Mouse (Mus musculus) MEL (cell line): Measurements from ENCODE around the gene Hsdl2. TPM values are rescaled to one million over a fixed set of nuclear protein-coding genes. Genes with fewer than 3 reads are reported as not detected.
A peak's percentile ranks its signal among the peaks of the same experiment; 100 is the strongest.

ENCODE experiments used
- DNase-seq: peaks from one replicate; pipeline ENCODE4 v3.0.0; 2011; ENCODE audit warnings: low read depth, low spot score
- H3K27ac ChIP-seq: 2 replicates; pipeline ENCODE4 v1.5.1; 2012; ENCODE audit warnings: low read depth, mild to moderate bottlenecking, control low read depth, low read length, moderate library complexity; ENCODE audit not compliant: control insufficient read depth
- H3K27me3 ChIP-seq, 2 experiments: fragments of 150-350 bp in 1 of 2; sonication (generic) in 1 of 2; 2 replicates each; pipeline ENCODE4 v1.6.1; 2012; ENCODE audit warnings: low read length in 2 of 2, mild to moderate bottlenecking in 2 of 2, improper control_type of control experiment in 1 of 2, moderate library complexity in 1 of 2; ENCODE audit not compliant: insufficient read depth in 2 of 2, control insufficient read depth in 1 of 2
- H3K36me3 ChIP-seq, 2 experiments: 2 replicates each; pipeline ENCODE4 v1.6.1; 2012 to 2014; ENCODE audit warnings: low read length in 2 of 2, improper control_type of control experiment in 1 of 2, inconsistent platforms in 1 of 2, mild to moderate bottlenecking in 1 of 2; ENCODE audit not compliant: insufficient read depth in 2 of 2, control insufficient read depth in 1 of 2
- H3K4me1 ChIP-seq, 2 experiments: fragments of 150-350 bp in 1 of 2; sonication (generic) in 1 of 2; 2 replicates each; pipeline ENCODE4 v1.6.1; 2012; ENCODE audit warnings: low read length in 2 of 2, improper control_type of control experiment in 1 of 2, mild to moderate bottlenecking in 1 of 2; ENCODE audit not compliant: insufficient read depth in 2 of 2, control insufficient read depth in 1 of 2
- H3K4me3 ChIP-seq, 2 experiments: fragments of 150-350 bp in 1 of 2; sonication (generic) in 1 of 2; 2 replicates each; pipeline ENCODE4 v1.5.1; 2012; ENCODE audit warnings: low read depth in 2 of 2, low read length in 2 of 2, mild to moderate bottlenecking in 2 of 2, moderate library complexity in 2 of 2, control low read depth in 1 of 2, improper control_type of control experiment in 1 of 2; ENCODE audit not compliant: control insufficient read depth in 1 of 2, insufficient read depth in 1 of 2
- H3K79me2 ChIP-seq: 2 replicates; pipeline ENCODE4 v1.6.1; 2012; ENCODE audit warnings: mild to moderate bottlenecking, low read length, moderate library complexity; ENCODE audit not compliant: control insufficient read depth, poor library complexity, insufficient read depth
- H3K9ac ChIP-seq: 2 replicates; pipeline ENCODE4 v1.6.1; 2012; ENCODE audit warnings: low read depth, mild to moderate bottlenecking, control low read depth, low read length, moderate library complexity; ENCODE audit not compliant: control insufficient read depth, poor library complexity, severe bottlenecking
- H3K9me3 ChIP-seq: fragments of 150-350 bp; sonication (generic); replicated peaks from 2 replicates; pipeline ENCODE4 v1.6.1; 2012; ENCODE audit warnings: mild to moderate bottlenecking, low read length, improper control_type of control experiment, moderate library complexity; ENCODE audit not compliant: insufficient read depth
- BHLHE40 ChIP-seq: IDR thresholded peaks from 2 replicates; pipeline ENCODE4 v1.6.1; 2012; ENCODE audit warnings: low read depth, mild to moderate bottlenecking, inconsistent platforms, low read length, improper control_type of control experiment, borderline replicate concordance
- CHD1 ChIP-seq: IDR thresholded peaks from 2 replicates; pipeline ENCODE4 v1.6.1; 2012; ENCODE audit warnings: low read depth, mild to moderate bottlenecking, inconsistent platforms, low read length, improper control_type of control experiment
- CHD2 ChIP-seq: IDR thresholded peaks from 2 replicates; pipeline ENCODE4 v1.6.1; 2011; ENCODE audit warnings: low read length, improper control_type of control experiment
- E2F4 ChIP-seq: IDR thresholded peaks from 2 replicates; pipeline ENCODE4 v1.6.1; 2011; ENCODE audit warnings: low read depth, low read length, improper control_type of control experiment, borderline replicate concordance
- ELF1 ChIP-seq: IDR thresholded peaks from 2 replicates; pipeline ENCODE4 v1.6.1; 2014; ENCODE audit warnings: low read depth, mild to moderate bottlenecking, inconsistent platforms, low read length, improper control_type of control experiment, moderate library complexity
- ETS1 ChIP-seq: IDR thresholded peaks from 2 replicates; pipeline ENCODE4 v1.6.1; 2012; ENCODE audit warnings: low read depth, mild to moderate bottlenecking, inconsistent platforms, low read length, improper control_type of control experiment, moderate library complexity
- GABPA ChIP-seq: IDR thresholded peaks from 2 replicates; pipeline ENCODE4 v1.6.1; 2012; ENCODE audit warnings: low read depth, mild to moderate bottlenecking, inconsistent platforms, low read length, improper control_type of control experiment, moderate library complexity
- GATA1 ChIP-seq: IDR thresholded peaks from 2 replicates; pipeline ENCODE4 v1.6.1; 2011; ENCODE audit warnings: low read depth, low read length, improper control_type of control experiment
- JUND ChIP-seq: IDR thresholded peaks from 2 replicates; pipeline ENCODE4 v1.6.1; 2011; ENCODE audit warnings: low read depth, mild to moderate bottlenecking, improper control_type of control experiment, low read length
- KAT2A ChIP-seq: conservative IDR thresholded peaks from 2 replicates; pipeline ENCODE4 v1.6.1; 2012; ENCODE audit warnings: low read depth, low read length, improper control_type of control experiment, inconsistent platforms
- MAFK ChIP-seq: IDR thresholded peaks from 2 replicates; pipeline ENCODE4 v1.6.1; 2011; ENCODE audit warnings: low read depth, mild to moderate bottlenecking, low read length, improper control_type of control experiment, borderline replicate concordance
- MAX ChIP-seq: IDR thresholded peaks from 2 replicates; pipeline ENCODE4 v1.6.1; 2011; ENCODE audit warnings: low read length, improper control_type of control experiment
- MAZ ChIP-seq: IDR thresholded peaks from 2 replicates; pipeline ENCODE4 v1.6.1; 2012; ENCODE audit warnings: low read depth, mild to moderate bottlenecking, inconsistent platforms, low read length, improper control_type of control experiment
- MEF2A ChIP-seq: IDR thresholded peaks from 2 replicates; pipeline ENCODE4 v1.6.1; 2014; ENCODE audit warnings: low read depth, mild to moderate bottlenecking, inconsistent platforms, low read length, improper control_type of control experiment; ENCODE audit not compliant: poor library complexity, insufficient replicate concordance, severe bottlenecking; ENCODE audit errors: extremely low read depth
- MXI1 ChIP-seq: IDR thresholded peaks from 2 replicates; pipeline ENCODE4 v1.6.1; 2011; ENCODE audit warnings: mild to moderate bottlenecking, low read depth, low read length, improper control_type of control experiment
- MYB ChIP-seq: IDR thresholded peaks from 2 replicates; pipeline ENCODE4 v1.6.1; 2011; ENCODE audit warnings: mild to moderate bottlenecking, low read depth, low read length, improper control_type of control experiment
- MYC ChIP-seq: IDR thresholded peaks from 2 replicates; pipeline ENCODE4 v1.6.1; 2011; ENCODE audit warnings: low read depth, mild to moderate bottlenecking, low read length, improper control_type of control experiment, moderate library complexity
- NELFE ChIP-seq: IDR thresholded peaks from 2 replicates; pipeline ENCODE4 v1.6.1; 2011; ENCODE audit warnings: low read depth, low read length, improper control_type of control experiment
- NRF1 ChIP-seq: IDR thresholded peaks from 2 replicates; pipeline ENCODE4 v1.6.1; 2014; ENCODE audit warnings: low read depth, mild to moderate bottlenecking, inconsistent platforms, low read length, improper control_type of control experiment, moderate library complexity; ENCODE audit not compliant: poor library complexity, insufficient read depth, severe bottlenecking
- POLR2A ChIP-seq, 2 experiments: IDR thresholded peaks; 2 replicates each; pipeline ENCODE4 v1.6.1; 2011 to 2012; ENCODE audit warnings: low read length in 2 of 2, mild to moderate bottlenecking in 2 of 2, control low read depth in 1 of 2, improper control_type of control experiment in 1 of 2, low read depth in 1 of 2, moderate library complexity in 1 of 2; ENCODE audit not compliant: control insufficient read depth in 1 of 2, insufficient read depth in 1 of 2, poor library complexity in 1 of 2
- POLR2AphosphoS2 ChIP-seq: IDR thresholded peaks from 2 replicates; pipeline ENCODE4 v1.6.1; 2011; ENCODE audit warnings: low read length, improper control_type of control experiment
- POLR2AphosphoS5 ChIP-seq: IDR thresholded peaks from 2 replicates; pipeline ENCODE4 v1.6.1; 2012; ENCODE audit warnings: low read depth, borderline replicate concordance, mild to moderate bottlenecking, inconsistent platforms, low read length, moderate library complexity, mixed read lengths
- RAD21 ChIP-seq: IDR thresholded peaks from 2 replicates; pipeline ENCODE4 v1.6.1; 2011; ENCODE audit warnings: mild to moderate bottlenecking, low read depth, low read length, improper control_type of control experiment
- RCOR1 ChIP-seq: IDR thresholded peaks from 2 replicates; pipeline ENCODE4 v1.6.1; 2012; ENCODE audit warnings: low read depth, mild to moderate bottlenecking, inconsistent platforms, low read length, improper control_type of control experiment
- SIN3A ChIP-seq: IDR thresholded peaks from 2 replicates; pipeline ENCODE4 v1.6.1; 2012; ENCODE audit warnings: low read length, improper control_type of control experiment, inconsistent platforms
- SMC3 ChIP-seq: IDR thresholded peaks from 2 replicates; pipeline ENCODE4 v1.6.1; 2011; ENCODE audit warnings: low read depth, low read length, improper control_type of control experiment
- TAL1 ChIP-seq: IDR thresholded peaks from 2 replicates; pipeline ENCODE4 v1.6.1; 2012; ENCODE audit warnings: mild to moderate bottlenecking, inconsistent platforms, low read length, moderate library complexity, mixed read lengths
- TBP ChIP-seq: IDR thresholded peaks from 2 replicates; pipeline ENCODE4 v1.8.0; 2011; ENCODE audit warnings: low read depth, low read length, improper control_type of control experiment
- TCF12 ChIP-seq: IDR thresholded peaks from 2 replicates; pipeline ENCODE4 v1.6.1; 2014; ENCODE audit warnings: low read depth, mild to moderate bottlenecking, inconsistent platforms, low read length, improper control_type of control experiment, moderate library complexity
- UBTF ChIP-seq: IDR thresholded peaks from 2 replicates; pipeline ENCODE4 v1.6.1; 2012; ENCODE audit warnings: low read depth, mild to moderate bottlenecking, inconsistent platforms, low read length, improper control_type of control experiment, moderate library complexity, borderline replicate concordance; ENCODE audit not compliant: insufficient read depth
- USF2 ChIP-seq, 2 experiments: IDR thresholded peaks; 2 replicates each; pipeline ENCODE4 v1.6.1; 2011 to 2012; ENCODE audit warnings: improper control_type of control experiment in 2 of 2, low read length in 2 of 2, borderline replicate concordance in 1 of 2, inconsistent platforms in 1 of 2, low read depth in 1 of 2, mild to moderate bottlenecking in 1 of 2; ENCODE audit not compliant: insufficient read depth in 1 of 2
- ZC3H11A ChIP-seq: IDR thresholded peaks from 2 replicates; pipeline ENCODE4 v1.6.1; 2012; ENCODE audit warnings: low read depth, mild to moderate bottlenecking, inconsistent platforms, low read length, improper control_type of control experiment
- ZKSCAN1 ChIP-seq: IDR thresholded peaks from 2 replicates; pipeline ENCODE4 v1.6.1; 2012; ENCODE audit warnings: low read depth, mild to moderate bottlenecking, inconsistent platforms, low read length, improper control_type of control experiment, moderate library complexity
- ZMIZ1 ChIP-seq: IDR thresholded peaks from 2 replicates; pipeline ENCODE4 v1.6.1; 2012; ENCODE audit warnings: low read depth, mild to moderate bottlenecking, inconsistent platforms, low read length, improper control_type of control experiment, moderate library complexity
- polyA plus RNA-seq, 2 experiments: library from polyadenylated mRNA; stranded (reverse) in 1 of 2; unstranded in 1 of 2; fragments of >175 nt in 1 of 2; fragments of >200 nt in 1 of 2; gene quantifications; 2 replicates each; pipeline versions ENCODE4 v1.2.1 to v1.2.4; 2012; ENCODE audit warnings: low replicate concordance in 2 of 2, low read depth in 1 of 2; ENCODE audit not compliant: insufficient read length in 2 of 2, insufficient read depth in 1 of 2, missing spikeins in 1 of 2
- total RNA-seq: library from RNA; depleted of rRNA; stranded (reverse); fragments of 300-350 nt; gene quantifications from 2 replicates; pipeline ENCODE4 v1.2.3, GENCODE M21; 2012; rRNA removed

The Hsdl2 gene
- total RNA-seq = 8.4 and 10.6 TPM in 2 replicates
- 10 to 100 TPM in 1 of 2 experiments, not detected in 1; 15.0 TPM for polyA plus RNA-seq

DNA sequence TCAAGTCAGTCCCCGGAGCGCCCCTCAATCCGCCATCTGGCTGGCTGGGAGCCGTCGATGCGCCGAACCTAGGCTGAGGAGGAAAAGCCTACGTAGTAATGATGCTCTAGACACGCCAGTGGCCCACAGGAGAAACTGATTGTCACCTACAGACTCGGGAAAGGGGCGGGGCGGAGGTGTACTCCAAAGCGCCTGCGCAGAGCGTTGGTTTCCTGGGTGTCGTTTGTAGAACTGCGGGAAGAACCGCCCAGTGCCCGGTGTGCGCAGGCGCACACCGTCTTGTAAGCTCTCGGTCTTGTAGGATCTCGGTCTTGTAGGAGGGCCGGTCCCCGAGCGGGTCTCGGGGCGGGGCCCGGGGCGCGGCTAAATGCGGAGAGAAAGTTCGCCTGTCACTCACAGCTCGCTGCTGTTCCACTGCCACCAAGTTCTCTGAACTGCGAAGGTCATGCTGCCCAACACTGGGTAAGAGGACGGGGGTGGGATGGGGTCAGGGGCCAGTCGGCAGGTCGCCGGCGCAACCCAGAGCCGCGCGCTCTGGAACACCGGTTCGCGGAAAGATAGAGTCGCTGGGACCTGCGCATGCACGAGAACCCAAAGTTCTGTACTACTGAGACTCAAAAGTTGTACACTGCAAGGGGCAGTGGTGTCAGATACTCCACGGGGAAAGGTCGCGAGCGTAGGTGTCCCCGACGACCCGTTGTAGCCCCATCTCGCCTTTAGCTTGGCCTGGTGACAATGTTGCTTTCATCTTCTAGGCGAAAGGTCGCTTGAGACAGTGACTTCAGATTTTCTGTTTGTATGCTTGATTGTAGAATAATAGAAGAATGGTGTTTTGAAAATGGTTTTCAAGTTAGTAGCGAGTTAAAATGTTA, at the start of gene Hsdl2:
Gene Hsdl2, plus strand, starts transcription at position 250 of the 872 bp plus-strand sequence.
- peak within 1 kb of the TSS; percentile 93 to 94 for H3K4me3 ChIP-seq
- no peaks in the 10 kb centered on the region for H3K9me3 ChIP-seq
- peak; percentile 100 for DNase-seq
- H3K79me2 ChIP-seq = no peaks in the 10 kb centered on the region; the same call in 1 of the 2 replicates
- no peaks in the 10 kb centered on the region for H3K27me3 ChIP-seq
- no peaks in the 10 kb centered on the region; a peak in 1 of 4 replicates for H3K4me1 ChIP-seq
- H3K27ac ChIP-seq = peak within 1 kb of the TSS; percentile 58
- peak within 1 kb of the TSS; percentile 76 for H3K9ac ChIP-seq
- peaks cover 0 to 3% of the 10 kb centered on the region in 2 experiments; a peak in 2 of 4 replicates for H3K36me3 ChIP-seq
- no peak for TF ChIP-seq CHD2
- TF ChIP-seq MAFK = no peak
- TF ChIP-seq TAL1 = no peak
- no peak for TF ChIP-seq BHLHE40
- TF ChIP-seq E2F4 = no peak
- peak; percentile 94 for TF ChIP-seq NRF1
- TF ChIP-seq RCOR1 = peak; percentile 63; the same call in 1 of the 2 replicates
- no peak for TF ChIP-seq KAT2A
- TF ChIP-seq TCF12 = no peak; the same call in none of the 2 replicates
- no peak for TF ChIP-seq POLR2AphosphoS5
- peak; percentile 33; the same call in 1 of the 2 replicates for TF ChIP-seq TBP
- TF ChIP-seq USF2 (IDR thresholded peaks at IDR 0.05; ENCODE audit: borderline replicate concordance in 1 of 2, insufficient read depth in 1 of 2, low read depth in 1 of 2, low read length in 2 of 2) = no peak
- no peak; the same call in 1 of the 2 replicates for TF ChIP-seq RAD21
- no peak for TF ChIP-seq GATA1
- TF ChIP-seq ETS1 = peak; percentile 15; the same call in 1 of the 2 replicates
- TF ChIP-seq POLR2AphosphoS2 = no peak; the same call in 1 of the 2 replicates
- TF ChIP-seq MYC = 0 out of 2 replicates have a peak, but pooled peaks have one; percentile 17
- no peak for TF ChIP-seq SMC3
- no peak for TF ChIP-seq JUND
- TF ChIP-seq ELF1 = peak; percentile 71
- TF ChIP-seq NELFE = peak; percentile 67
- no peak for TF ChIP-seq MYB
- no peak for TF ChIP-seq MAX
- TF ChIP-seq SIN3A = peak; percentile 68
- TF ChIP-seq ZC3H11A = no peak
- TF ChIP-seq MXI1 = peak; percentile 47; the same call in 1 of the 2 replicates
- no peak for TF ChIP-seq GABPA
- TF ChIP-seq ZKSCAN1 = no peak
- TF ChIP-seq ZMIZ1 = peak; percentile 69; the same call in 1 of the 2 replicates
- peak; percentile 61 to 78; a peak in 3 of 4 replicates for TF ChIP-seq POLR2A (IDR thresholded peaks at IDR 0.05; ENCODE audit: control insufficient read depth in 1 of 2, insufficient read depth in 1 of 2, low read depth in 1 of 2, low read length in 2 of 2, poor library complexity in 1 of 2)
- TF ChIP-seq MEF2A = no peak
- TF ChIP-seq CHD1 = no peak
- no peak for TF ChIP-seq UBTF
- TF ChIP-seq MAZ = no peak
